Mouse (Mus musculus) embryonic facial prominence, embryonic 15.5 days (tissue): ENCODE data around the gene Tmcc3. TPM values are rescaled to one million over a fixed set of nuclear protein-coding genes. Genes with fewer than 3 reads are reported as not detected.

Experiments used
- ATAC-seq: fragments of 200-750 bp; cut with Nextera tagmentation; 2 replicates; pipeline ENCODE4 v1.8.0; 2017; ENCODE audit warnings: low read depth, moderate TSS enrichment; ENCODE audit not compliant: insufficient number of reproducible peaks, low FRiP score, low TSS enrichment
- H3K27ac ChIP-seq: fragments of 300-500 bp; sonication (generic); replicated peaks from 2 replicates; pipeline ENCODE4 v1.5.1; 2015; ENCODE audit warnings: mild to moderate bottlenecking, inconsistent platforms
- H3K27me3 ChIP-seq: fragments of 300-500 bp; sonication (generic); 2 replicates; pipeline ENCODE4 v1.6.1; 2015; ENCODE audit warnings: inconsistent platforms
- H3K36me3 ChIP-seq: fragments of 300-500 bp; sonication (generic); 2 replicates; pipeline ENCODE4 v1.6.1; 2015; ENCODE audit warnings: mild to moderate bottlenecking, inconsistent platforms
- H3K4me1 ChIP-seq: fragments of 300-500 bp; sonication (generic); 2 replicates; pipeline ENCODE4 v1.6.1; 2015; ENCODE audit warnings: inconsistent platforms
- H3K4me2 ChIP-seq: fragments of 300-500 bp; sonication (generic); replicated peaks from 2 replicates; pipeline ENCODE4 v1.6.1; 2015; ENCODE audit warnings: mild to moderate bottlenecking, inconsistent platforms
- H3K4me3 ChIP-seq: fragments of 300-500 bp; sonication (generic); replicated peaks from 2 replicates; pipeline ENCODE4 v1.5.1; 2015; ENCODE audit warnings: mild to moderate bottlenecking, inconsistent platforms
- H3K9ac ChIP-seq: fragments of 300-500 bp; sonication (generic); 2 replicates; pipeline ENCODE4 v1.6.1; 2015; ENCODE audit warnings: inconsistent platforms
- H3K9me3 ChIP-seq: fragments of 300-500 bp; sonication (generic); replicated peaks from 2 replicates; pipeline ENCODE4 v1.6.1; 2016; ENCODE audit warnings: inconsistent platforms
- WGBS: fragments of 180-500 bp; shearing (Covaris S2); methylation state at CpG from one replicate; pipeline ENCODE4 v1.1.7; 2015; 5-methylcytosine and 5-hydroxymethylcytosine counted together
- microRNA-seq: library from miRNA; unstranded; fragments of <30 nt; microRNA quantifications from one replicate; pipeline ENCODE4, GENCODE M21; 2016; ENCODE audit warnings: borderline number of aligned reads
- polyA plus RNA-seq: library from polyadenylated mRNA; unstranded; fragments of >200 nt; fragmentation: Nextera tagmentation; extraction: Ambion mirVana; gene quantifications from 2 replicates; pipeline ENCODE4 v1.2.1, GENCODE M21; 2015

Gene Tmcc3
- polyA plus RNA-seq, 1 experiment from 2014 or later, result 14.2 TPM

DNA sequence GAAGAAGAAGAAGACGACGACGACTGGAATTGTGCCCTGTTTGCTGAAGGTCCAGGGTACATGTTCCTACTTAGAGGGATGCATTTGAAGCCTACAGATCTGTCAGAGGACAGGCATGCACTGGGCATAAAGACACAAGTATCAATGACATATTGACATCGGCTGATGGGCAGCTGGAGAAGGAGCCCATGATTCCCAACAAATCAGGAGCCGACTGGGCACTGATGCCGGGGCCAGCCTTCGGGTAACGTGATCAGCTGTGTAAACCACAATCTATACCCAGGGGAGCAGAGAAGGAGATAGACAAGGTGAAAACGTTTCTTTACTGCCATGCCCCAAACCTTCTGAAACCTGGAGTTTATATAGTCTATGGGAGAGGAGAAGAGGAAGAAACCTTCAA lies 313.3 kb downstream of the Tmcc3 start:
- Histone ChIP-seq H3K27ac (no peak overlapping the region), H3K9me3 (no peaks in the 10 kb centered on the region), H3K4me3 (no peak overlapping the region), H3K4me1 (peaks cover 20% of the 10 kb centered on the region), H3K27me3 (0 out of 2 replicates have a peak, but pooled peaks cover 7% of the 10 kb centered on the region), H3K4me2 (no peak overlapping the region), H3K36me3 (no peaks in the 10 kb centered on the region), H3K9ac (no peak overlapping the region)
- 85% methylated on average over 9 of the region's 9 CpGs for WGBS
- ATAC-seq, result no peak

DNA sequence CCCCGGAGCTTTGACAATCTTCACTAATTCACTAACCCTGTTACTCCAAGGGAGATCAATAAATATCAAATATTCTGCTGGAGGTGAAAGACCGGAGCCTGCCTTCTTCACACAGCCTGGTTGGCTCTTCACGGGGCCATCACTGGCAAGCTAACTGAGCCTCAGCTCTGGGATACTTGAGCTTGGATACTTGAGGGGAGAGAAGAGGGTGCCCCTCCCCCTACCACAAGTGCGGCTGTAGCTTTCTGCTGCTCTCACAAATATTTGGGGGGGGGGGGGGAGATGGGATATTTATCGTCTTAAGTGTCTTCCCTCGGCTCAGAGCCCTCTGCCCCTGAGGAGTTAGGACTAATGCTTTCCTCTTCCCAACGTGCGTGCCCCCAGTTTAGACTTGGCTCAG lies 313.9 kb downstream of the Tmcc3 start:
- H3K36me3 ChIP-seq, result no peaks in the 10 kb centered on the region
- no peak overlapping the region for H3K9ac ChIP-seq
- no peak for ATAC-seq
- no peak overlapping the region for H3K4me3 ChIP-seq
- peaks cover 20% of the 10 kb centered on the region for H3K4me1 ChIP-seq
- no peak overlapping the region for H3K27ac ChIP-seq
- WGBS, result 62% methylated on average over 8 of the region's 8 CpGs
- H3K9me3 ChIP-seq, result no peaks in the 10 kb centered on the region
- no peak overlapping the region for H3K4me2 ChIP-seq
- 0 out of 2 replicates have a peak, but pooled peaks cover 7% of the 10 kb centered on the region for H3K27me3 ChIP-seq

DNA sequence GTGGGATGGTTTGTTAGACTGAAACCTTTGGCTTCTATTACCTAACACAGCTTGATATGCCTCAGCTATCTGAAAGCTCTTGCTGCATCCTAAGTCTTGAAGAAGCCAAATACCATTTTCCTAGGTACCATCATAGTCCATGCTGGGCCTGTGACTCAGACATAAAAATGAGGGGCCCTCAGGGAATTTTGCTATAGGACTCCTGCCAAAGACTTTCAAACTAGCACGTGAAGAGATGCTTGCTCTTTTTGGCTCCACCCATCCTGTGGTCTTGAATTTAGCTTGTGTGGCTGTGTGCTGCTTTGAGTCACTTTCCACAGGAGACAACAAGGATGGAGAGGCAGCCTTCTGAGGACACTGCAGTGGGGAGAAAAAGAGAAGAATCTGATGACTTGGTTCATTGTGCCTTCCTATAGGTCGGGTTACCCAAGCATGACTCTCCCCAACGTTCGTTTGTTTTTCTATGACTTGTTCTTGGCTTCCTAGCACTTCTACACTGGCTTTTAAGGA lies 319.1 kb downstream of the Tmcc3 start:
- H3K4me3 ChIP-seq, result no peak overlapping the region
- no peaks in the 10 kb centered on the region for H3K9me3 ChIP-seq
- H3K9ac ChIP-seq, result no peak overlapping the region
- H3K27me3 ChIP-seq, result no peaks in the 10 kb centered on the region
- 55% methylated on average over 4 of the region's 4 CpGs for WGBS
- no peak for ATAC-seq
- no peak overlapping the region for H3K4me2 ChIP-seq
- H3K27ac ChIP-seq, result no peak overlapping the region
- H3K4me1 ChIP-seq, result no peaks in the 10 kb centered on the region
- H3K36me3 ChIP-seq, result no peaks in the 10 kb centered on the region

DNA sequence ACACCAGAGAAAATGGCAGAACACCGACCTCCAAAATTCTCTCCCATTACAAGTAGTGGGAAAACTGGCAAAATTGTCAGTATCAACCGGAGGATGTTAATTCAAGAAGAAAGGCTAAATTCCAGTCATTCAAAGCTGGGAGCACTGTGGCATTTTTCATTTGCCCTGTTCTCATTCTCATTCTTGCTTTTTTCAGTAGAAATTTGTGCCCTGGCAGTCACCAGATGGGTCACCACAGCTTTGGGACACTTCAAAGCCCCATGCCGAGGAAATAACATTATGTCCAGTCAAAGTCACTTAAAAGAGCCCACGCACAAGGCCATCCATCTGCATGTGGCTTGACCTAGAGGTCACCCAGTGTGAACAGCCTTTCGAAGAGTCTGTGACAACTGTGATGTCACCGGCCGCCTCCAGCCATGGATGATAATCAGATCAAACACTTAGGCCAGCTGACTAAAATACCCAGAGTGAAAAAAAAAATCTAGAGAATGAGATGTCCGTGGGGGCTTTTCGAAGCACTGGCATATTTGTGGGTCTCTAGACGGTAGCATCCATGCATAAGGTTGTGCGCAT lies 319.9 kb downstream of the Tmcc3 start:
- no peak overlapping the region for H3K4me2 ChIP-seq
- H3K9me3 ChIP-seq, result no peaks in the 10 kb centered on the region
- no peak overlapping the region for H3K4me3 ChIP-seq
- H3K9ac ChIP-seq, result no peak overlapping the region
- H3K27me3 ChIP-seq, result no peaks in the 10 kb centered on the region
- no peaks in the 10 kb centered on the region for H3K4me1 ChIP-seq
- H3K27ac ChIP-seq, result no peak overlapping the region
- 73% methylated on average over 11 of the region's 11 CpGs for WGBS
- ATAC-seq, result no peak
- no peaks in the 10 kb centered on the region for H3K36me3 ChIP-seq

DNA sequence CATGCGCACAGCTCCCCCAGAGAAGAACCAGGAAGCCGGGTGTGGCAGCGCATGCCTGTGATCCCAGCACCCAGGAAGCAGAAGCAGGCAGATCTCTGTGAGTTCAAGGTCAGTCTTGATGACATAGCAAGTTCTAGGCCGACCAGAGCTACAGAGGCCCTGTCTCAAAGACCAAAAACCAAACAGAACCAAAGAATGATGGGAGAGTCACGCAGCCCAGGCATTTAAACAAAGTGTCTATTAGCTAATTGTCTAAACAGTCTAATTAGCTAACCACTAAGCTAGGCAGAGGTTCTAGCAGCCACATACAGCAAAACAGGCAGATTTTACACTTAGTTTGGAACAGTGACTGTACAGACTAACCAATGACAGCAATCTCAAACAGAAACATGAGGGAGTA lies 320.5 kb downstream of the Tmcc3 start:
- ATAC-seq, result no peak
- Histone ChIP-seq H3K36me3 (no peaks in the 10 kb centered on the region), H3K4me3 (no peak overlapping the region), H3K27me3 (no peaks in the 10 kb centered on the region), H3K27ac (no peak overlapping the region), H3K9me3 (no peaks in the 10 kb centered on the region), H3K9ac (no peak overlapping the region), H3K4me2 (no peak overlapping the region), H3K4me1 (no peaks in the 10 kb centered on the region)
- WGBS, result 91% methylated on average over 5 of the region's 5 CpGs

DNA sequence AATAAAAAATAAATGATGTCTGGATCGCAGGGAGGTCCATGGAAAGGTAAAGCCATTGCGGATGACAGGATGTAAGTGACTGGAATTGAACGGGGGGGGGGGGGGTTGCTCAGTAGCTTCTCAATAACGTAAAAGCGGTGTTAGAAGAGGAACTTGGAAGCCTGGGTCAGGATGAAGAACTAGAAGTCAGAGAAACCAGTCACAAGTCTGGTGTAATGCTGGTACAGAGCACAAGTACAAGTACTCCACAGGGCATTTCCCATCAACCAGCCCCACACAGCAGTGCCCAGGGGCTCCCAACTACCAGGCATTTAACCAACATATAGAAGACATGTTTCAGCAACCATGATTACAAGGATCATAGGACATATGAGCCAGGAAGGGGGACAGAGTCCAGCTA lies 326.9 kb downstream of the Tmcc3 start:
- Histone ChIP-seq H3K4me1 (no peaks in the 10 kb centered on the region), H3K4me3 (no peak overlapping the region), H3K36me3 (no peaks in the 10 kb centered on the region), H3K27ac (no peak overlapping the region), H3K9ac (no peak overlapping the region), H3K9me3 (no peaks in the 10 kb centered on the region), H3K4me2 (no peak overlapping the region), H3K27me3 (no peaks in the 10 kb centered on the region)
- no peak for ATAC-seq
- WGBS, result 90% methylated on average over 5 of the region's 5 CpGs

DNA sequence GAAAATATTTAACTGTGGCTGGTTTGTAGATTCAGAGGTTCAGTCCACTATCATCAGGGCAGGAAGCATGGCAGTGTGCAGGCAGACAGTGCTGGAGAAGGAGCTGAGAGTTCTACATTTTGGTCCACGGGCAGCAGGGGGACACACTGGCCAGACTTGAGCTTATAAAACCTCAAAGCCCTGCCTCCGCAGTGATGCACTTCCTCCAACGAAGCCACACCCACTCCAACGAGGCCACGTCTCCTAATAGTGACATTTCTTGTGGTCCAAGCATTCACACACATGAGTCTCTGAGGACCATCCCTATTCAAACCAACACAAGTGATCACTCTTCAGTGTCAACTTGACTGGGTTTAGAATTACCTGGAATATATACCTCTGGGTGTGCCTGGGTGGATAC lies 327.5 kb downstream of the Tmcc3 start:
- Histone ChIP-seq H3K36me3 (no peaks in the 10 kb centered on the region), H3K9ac (no peak overlapping the region), H3K9me3 (no peaks in the 10 kb centered on the region), H3K4me2 (no peak overlapping the region), H3K27me3 (no peaks in the 10 kb centered on the region), H3K4me1 (no peaks in the 10 kb centered on the region), H3K27ac (no peak overlapping the region), H3K4me3 (no peak overlapping the region)
- WGBS, result 71% methylated on average over 5 of the region's 5 CpGs
- ATAC-seq, result no peak

DNA sequence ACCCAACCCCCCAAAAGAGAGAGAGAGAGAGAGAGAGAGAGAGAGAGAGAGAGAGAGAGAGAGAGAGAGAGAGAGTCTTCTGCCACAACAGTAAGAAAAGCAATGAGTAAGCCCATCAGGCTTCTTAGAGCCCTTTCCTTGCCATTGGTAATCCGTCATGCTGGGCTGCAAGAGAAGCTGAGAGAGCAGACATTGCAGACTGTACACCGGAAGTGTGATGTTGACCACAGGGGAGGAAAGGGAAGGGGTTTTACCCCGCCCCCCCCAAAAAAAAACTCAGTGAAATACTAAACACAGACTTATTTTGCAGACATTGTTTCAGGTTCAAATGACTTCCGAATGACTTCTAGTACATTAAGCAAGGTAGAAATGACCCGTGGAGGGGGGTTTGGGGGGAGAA lies 328.3 kb downstream of the Tmcc3 start:
- Histone ChIP-seq H3K4me2 (no peak overlapping the region), H3K9me3 (no peaks in the 10 kb centered on the region), H3K36me3 (no peaks in the 10 kb centered on the region), H3K4me3 (no peak overlapping the region), H3K27ac (no peak overlapping the region), H3K4me1 (no peaks in the 10 kb centered on the region), H3K9ac (no peak overlapping the region), H3K27me3 (no peaks in the 10 kb centered on the region)
- WGBS, result 70% methylated on average over 5 of the region's 5 CpGs
- ATAC-seq, result no peak

Small RNA genes lying within 50 kb of the gene (microRNA-seq; reads per million reads assigned to microRNA genes)
- not detected for gene Mir7211

Other genes with a start within 250 kb of the Tmcc3 start
- 7.8 and 8.1 TPM in 2 replicates for gene Nr2c1, start 163.9 kb upstream of the Tmcc3 start, polyA plus RNA-seq
- 271 and 277 TPM in 2 replicates for gene Ndufa12, start 113.2 kb upstream of the Tmcc3 start, polyA plus RNA-seq
- not detected in 2 replicates for gene Gm4792, start 13.2 kb upstream of the Tmcc3 start, polyA plus RNA-seq